Mouse (Mus musculus) embryonic stem cell, embryonic (primary cell): ENCODE data around the gene 2410004B18Rik.
"Not testable (repeated sequence)": the region's sequence is repeated elsewhere in the genome, so short reads cannot be mapped to it uniquely, and the experiment has no call there.

Experiments used
- CTCF ChIA-PET, 4 experiments: fragments of 300-600 bp in 2 of 4; fragments of 350-600 bp in 2 of 4; sonication (Branson Sonifier 250); formaldehyde crosslinking; loops; one replicate each; lab custom pipeline; 2022; ENCODE audit warnings: inconsistent platforms in 2 of 4; lab: Charles Lee
- POLR2A ChIA-PET, 4 experiments: fragments of 300-600 bp in 2 of 4; fragments of 350-600 bp in 2 of 4; sonication (Branson Sonifier 250); formaldehyde crosslinking; loops; one replicate each; lab custom pipeline; 2022; ENCODE audit warnings: antibody characterized with exemption in 4 of 4, inconsistent platforms in 1 of 4; lab: Charles Lee

2410004B18Rik gene

DNA sequence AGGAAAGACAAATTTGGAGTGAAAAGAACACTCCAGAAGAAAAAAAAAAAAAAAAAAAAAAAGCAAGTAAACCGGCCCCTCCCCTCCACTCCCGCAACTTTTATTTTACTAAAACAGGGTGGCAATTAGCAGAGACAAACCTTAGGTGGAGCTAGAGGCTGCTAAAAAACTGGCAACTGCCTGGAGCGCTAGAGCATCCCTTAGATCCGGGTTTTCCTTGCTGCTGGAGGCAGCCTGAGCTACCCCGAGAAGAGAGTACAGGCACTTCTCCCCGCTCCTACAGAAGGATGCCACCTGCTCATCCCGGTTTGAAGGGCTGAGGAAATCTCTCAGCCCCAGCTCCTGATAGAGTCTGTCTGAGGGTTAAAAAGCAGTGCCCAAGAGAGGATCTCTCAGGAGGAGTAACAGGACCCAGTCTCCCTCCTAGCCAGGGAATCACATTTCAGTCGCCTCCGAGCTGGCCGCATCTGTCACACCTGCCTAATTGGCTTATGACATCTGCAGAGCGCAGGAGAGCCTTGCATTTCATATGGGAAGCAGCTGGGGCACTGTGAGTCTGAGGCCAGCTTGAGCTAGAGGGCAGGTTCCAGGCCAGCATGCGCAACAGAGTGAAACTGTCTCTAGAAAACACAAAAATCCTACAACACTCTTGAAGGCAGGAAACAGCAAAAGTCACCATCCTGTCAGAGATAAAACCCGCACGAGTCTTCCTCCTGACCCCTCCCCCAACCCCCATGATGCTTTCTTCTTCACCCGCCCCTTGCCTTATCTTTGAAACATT lies 12.4 kb downstream of the 2410004B18Rik start:
- CTCF ChIA-PET = interaction anchor here (0.6 to 3.7 kb wide), 58 partner anchors 8 to 720 kb away, joined by 3 to 82 read pairs (median 4); partner anchors contain the start of gene 2410004B18Rik (in 4 of the 4)
- POLR2A ChIA-PET = interaction anchor here (0.6 to 2.0 kb wide), 25 partner anchors 8 to 966 kb away, joined by 3 to 11 read pairs (median 4); partner anchors contain the start of gene 2410004B18Rik (in 1 of the 4)

DNA sequence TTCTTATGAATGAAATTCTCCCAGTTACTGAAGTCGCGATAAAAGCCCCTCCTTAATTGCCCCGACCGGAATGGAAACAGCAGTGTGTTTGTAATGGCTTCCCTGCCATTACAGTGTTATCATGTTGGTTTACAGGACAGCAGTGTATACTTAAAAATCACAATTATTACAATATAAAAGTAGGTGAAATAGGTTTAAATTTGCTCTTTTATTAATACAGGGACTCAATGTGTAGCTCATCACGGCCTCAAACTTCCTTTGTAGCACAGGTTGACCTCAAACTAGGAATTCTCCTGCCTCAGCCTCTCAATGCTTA lies 13.0 kb downstream of the 2410004B18Rik start:
- POLR2A ChIA-PET = interaction anchor here in 2 of 4 experiments (1.2 to 2.0 kb wide), 10 partner anchors 9 to 230 kb away, joined by 3 to 11 read pairs (median 8); partner anchors contain the start of gene 2410004B18Rik (in 1 of the 2)
- CTCF ChIA-PET = interaction anchor here (1.1 to 3.7 kb wide), 19 partner anchors 9 to 234 kb away, joined by 3 to 82 read pairs (median 5); partner anchors contain the start of gene 2410004B18Rik (in 4 of the 4)

DNA sequence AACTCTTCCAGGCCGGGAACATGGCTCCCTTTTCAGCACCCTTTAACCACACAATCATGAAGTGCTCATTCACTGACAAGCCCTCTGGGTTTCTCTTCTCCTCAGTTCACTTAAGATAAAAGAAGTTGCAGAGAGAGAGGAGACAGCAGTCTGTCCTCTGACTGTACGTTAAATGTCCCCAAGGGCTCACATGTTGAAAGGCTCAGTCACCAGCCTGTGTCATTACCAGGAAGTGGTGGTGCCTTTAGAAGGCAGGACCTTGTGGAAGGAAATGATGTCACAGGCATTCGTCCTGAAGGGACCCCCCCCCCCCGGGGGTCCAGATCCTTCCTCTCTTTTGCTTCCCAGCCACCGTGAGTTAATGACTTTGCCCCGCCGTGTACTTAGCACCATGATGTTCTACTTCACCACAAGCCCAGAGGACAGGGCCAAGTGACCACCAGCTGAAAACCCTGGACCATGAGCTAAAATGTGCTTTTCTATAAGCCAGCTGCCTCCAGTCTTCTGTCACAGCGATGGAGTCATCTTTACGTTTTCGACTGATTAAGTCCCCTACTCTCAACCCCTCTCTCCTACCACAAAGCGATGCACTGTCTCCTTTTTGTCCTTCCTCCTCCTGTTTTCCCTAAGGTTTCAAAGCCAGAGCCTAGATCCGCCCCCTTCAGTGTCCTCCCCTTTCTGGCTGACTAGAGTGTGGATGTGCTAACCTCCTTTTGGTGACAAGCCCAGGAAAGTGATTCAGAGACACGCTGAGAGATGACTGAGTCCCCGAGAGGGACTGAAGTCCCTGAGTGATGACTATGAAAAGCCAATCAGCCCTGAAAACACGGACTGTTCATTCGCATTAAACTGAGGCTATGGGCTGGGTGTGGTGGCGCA lies 13.7 kb downstream of the 2410004B18Rik start:
- POLR2A ChIA-PET = interaction anchor here in 2 of 4 experiments (0.7 to 2.0 kb wide), 6 partner anchors 9 to 120 kb away, joined by 3 to 9 read pairs (median 3); no protein-coding TSS in a partner anchor

DNA sequence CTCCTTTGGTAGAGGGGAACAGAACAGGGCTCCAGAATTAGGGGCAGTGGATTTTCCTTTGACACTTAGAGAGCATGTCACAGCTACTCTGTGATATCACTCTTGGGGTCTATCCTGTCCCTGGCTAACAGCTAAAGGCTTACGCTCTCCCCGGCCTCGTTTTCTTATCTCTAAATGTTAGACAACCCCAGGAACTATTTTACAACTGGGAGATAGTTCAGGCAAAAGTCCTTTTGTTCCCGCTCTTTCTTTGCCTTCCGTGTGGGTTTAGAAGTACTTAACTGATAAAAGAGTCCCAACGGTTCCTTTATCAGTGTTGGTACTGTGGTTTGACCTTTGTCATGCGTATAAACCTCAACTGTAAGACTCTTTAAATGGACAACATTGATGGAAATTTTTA lies 15.1 kb downstream of the 2410004B18Rik start:
- CTCF ChIA-PET = interaction anchor here in 3 of 4 experiments (0.6 to 1.7 kb wide), 5 partner anchors 11 to 225 kb away, joined by 3 to 4 read pairs (median 3); no protein-coding TSS in a partner anchor

More for the DNA sequence above, 13.7 kb downstream of the 2410004B18Rik start:
- CTCF ChIA-PET = interaction anchor here (1.1 to 3.6 kb wide), 4 partner anchors 10 to 226 kb away, joined by 3 to 54 read pairs (median 18); no protein-coding TSS in a partner anchor

DNA sequence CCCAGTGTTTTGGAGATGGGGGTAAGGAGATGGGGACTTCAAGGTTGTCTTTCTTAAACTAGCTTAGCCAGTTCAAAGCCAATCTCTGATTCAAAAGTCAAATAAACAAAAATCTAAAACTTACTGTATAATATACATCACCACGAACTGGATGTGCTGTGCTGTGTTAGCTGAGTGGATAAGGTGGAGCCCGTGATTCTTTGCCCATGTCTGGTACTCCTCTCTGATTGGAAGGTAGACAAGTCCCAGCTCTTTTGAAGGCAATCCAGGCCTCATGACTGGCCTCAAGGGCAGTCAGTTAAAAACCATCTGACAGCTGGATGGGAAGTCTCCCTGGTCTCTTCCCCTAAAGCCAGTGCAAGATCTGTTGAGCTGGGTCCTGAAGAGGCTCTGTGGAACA lies 15.6 kb downstream of the 2410004B18Rik start:
- CTCF ChIA-PET = interaction anchor here in 3 of 4 experiments (0.7 to 1.7 kb wide), 4 partner anchors 11 to 225 kb away, joined by 3 to 4 read pairs (median 4); no protein-coding TSS in a partner anchor
- POLR2A ChIA-PET = interaction anchor here in 2 of 4 experiments (1.2 to 1.9 kb wide), 3 partner anchors 15 to 64 kb away, joined by 3 to 4 read pairs (median 3); partner anchors contain the start of gene 2410004B18Rik (in 1 of the 2)

More for the DNA sequence above, 15.1 kb downstream of the 2410004B18Rik start:
- POLR2A ChIA-PET = interaction anchor here in 2 of 4 experiments (1.2 to 1.9 kb wide), 5 partner anchors 12 to 64 kb away, joined by 3 to 4 read pairs (median 3); partner anchors contain the start of gene 2410004B18Rik (in 1 of the 2)

DNA sequence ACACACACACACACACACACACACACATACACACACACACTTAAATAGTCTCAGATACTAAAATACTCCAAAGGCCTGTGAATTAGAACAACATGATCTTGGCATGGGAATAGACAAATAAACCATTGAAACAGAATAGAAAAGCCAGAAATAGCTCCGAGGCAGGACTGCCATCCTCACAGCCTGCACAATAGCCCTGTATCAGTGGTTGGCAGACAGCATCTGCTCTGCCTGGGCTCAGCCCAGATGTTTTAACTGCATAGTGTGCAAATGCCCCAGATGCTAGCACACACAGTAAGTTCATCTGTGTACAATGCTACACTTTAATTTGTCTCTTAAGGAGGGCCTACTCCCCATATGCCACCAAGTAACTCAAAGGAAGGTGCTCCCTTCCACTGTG lies 22.0 kb downstream of the 2410004B18Rik start:
- POLR2A ChIA-PET = interaction anchor here in 1 of 4 experiments (0.6 to 1.4 kb wide), 4 partner anchors 8 to 88 kb away, joined by 3 read pairs; no protein-coding TSS in a partner anchor
- CTCF ChIA-PET = no interaction called here

DNA sequence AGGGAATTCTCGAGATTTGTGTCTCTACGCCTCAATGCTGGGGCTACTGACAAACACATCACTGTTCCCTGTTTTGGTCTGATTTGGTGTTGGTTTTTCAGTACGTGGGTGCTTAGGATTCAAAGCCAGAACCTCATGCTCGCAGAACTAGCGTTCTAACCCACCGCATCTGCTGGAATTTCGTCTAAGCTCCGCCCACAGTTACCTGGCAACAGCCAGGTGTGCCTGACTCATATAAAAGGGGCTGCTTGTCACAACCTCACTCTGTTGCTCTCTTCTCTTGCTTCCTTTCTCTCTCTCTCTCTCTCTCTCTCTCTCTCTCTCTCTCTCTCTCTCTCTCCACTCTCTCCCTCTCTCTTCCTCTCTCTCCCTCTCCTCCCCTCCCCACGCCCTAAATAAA lies 24.6 kb downstream of the 2410004B18Rik start:
- CTCF ChIA-PET = interaction anchor here in 3 of 4 experiments (0.6 to 2.8 kb wide), 5 partner anchors 12 to 224 kb away, joined by 4 to 8 read pairs (median 6); no protein-coding TSS in a partner anchor
- POLR2A ChIA-PET = interaction anchor here (0.7 to 2.9 kb wide), 8 partner anchors 9 to 70 kb away, joined by 3 to 23 read pairs (median 6); partner anchors contain the start of gene Syde2 (in 1 of the 4)

DNA sequence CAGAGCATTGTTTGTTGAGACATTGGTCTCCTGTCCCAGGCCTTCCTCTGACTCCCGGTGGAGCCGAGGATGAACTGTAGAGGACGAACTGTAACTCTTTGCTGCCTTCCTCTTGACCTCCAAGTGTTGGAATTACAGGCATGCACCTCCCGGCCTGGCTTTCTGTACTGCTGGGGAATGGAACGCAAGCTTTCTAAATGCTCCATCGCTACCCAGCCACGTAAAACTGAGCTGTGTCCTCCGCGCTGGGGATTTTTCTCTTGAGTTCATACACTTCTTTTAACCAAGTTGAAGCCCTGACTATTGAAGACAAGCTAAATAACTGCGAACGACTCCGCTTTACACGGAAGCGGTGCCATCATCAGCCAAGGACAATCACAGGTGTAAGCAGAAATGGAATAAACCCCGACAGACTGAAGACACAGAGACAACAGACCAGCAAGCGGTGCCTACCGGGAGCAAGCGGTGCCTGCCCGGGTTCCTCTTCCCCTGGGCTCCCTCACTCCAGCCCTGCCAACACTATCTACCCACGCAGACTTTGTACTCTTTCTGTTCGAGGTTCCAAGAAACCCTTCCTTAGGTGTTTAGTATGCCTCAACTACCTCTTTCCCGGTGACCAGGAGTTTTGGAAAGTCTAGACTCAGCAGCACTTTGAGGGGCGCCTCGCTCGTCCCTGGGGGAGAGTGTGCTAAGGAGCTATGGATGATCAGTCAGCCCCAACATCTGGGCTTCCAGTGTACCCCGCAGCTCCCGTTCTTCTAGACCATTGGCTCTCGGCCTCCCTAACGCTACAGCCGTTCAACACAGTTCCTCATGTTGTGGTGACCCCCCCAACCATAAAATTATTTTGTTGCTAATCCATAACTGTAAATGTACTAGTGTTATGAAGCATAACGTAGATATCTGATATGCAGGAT lies 25.5 kb downstream of the 2410004B18Rik start:
- ChIA-PET POLR2A (interaction anchor here in 3 of 4 experiments (0.7 to 5.0 kb wide), 19 partner anchors 8 to 231 kb away, joined by 3 to 23 read pairs (median 5); partner anchors contain the start of genes Syde2 (in 2 of the 3) and 2410004B18Rik (in 1 of the 3)), CTCF (interaction anchor here in 3 of 4 experiments (0.7 to 2.8 kb wide), 8 partner anchors 11 to 215 kb away, joined by 3 to 8 read pairs (median 4); partner anchors contain the start of gene 2410004B18Rik (in 1 of the 3))

DNA sequence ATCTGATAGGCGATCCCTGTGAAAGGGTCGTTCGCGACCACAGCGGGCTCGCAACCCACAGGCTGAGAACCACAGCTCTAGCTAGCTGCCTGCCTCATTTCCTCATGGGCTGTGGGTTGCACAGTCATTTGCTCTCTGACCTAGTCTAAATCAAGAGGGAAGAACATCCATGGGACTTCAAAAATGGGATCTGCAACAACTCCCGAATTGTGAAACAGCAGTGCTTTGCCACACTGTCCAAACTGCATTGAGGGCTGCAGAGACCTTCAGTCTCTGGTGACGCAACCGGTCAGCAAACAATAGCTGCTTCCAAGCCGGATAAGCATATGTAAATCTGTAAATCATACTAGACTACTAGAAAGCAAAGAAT lies 26.2 kb downstream of the 2410004B18Rik start:
- ChIA-PET CTCF (interaction anchor here in 3 of 4 experiments (0.6 to 2.8 kb wide), 8 partner anchors 12 to 894 kb away, joined by 3 to 8 read pairs (median 4); partner anchors contain the start of gene 2410004B18Rik (in 1 of the 3)), POLR2A (interaction anchor here in 3 of 4 experiments (0.9 to 5.0 kb wide), 16 partner anchors 9 to 314 kb away, joined by 3 to 23 read pairs (median 5); partner anchors contain the start of genes Syde2 (in 2 of the 3), 2410004B18Rik (in 1 of the 3) and Ccn1 (in 1 of the 3))

DNA sequence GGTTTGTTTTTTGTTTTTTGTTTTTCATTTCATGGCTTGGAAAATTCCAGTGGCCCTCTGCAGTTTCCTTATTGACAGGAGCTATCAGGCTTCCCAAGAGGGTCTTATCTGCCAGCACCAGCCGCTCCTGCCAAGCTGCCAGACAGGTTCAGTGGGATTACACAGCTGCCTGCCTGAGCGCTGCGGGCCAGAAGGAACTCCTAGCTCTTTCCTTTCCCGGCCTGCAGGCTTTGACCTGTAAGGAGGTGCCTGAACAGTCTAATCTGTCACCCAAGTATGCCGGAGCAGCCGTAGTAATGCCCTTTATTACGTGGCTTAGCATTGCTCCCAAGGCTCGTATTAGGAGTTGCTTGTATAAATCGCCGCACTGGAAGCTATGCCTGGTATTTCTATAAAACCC lies 26.7 kb downstream of the 2410004B18Rik start:
- POLR2A ChIA-PET = interaction anchor here in 3 of 4 experiments (0.6 to 5.0 kb wide), 16 partner anchors 9 to 314 kb away, joined by 3 to 23 read pairs (median 5); partner anchors contain the start of genes Syde2 (in 2 of the 3), 2410004B18Rik (in 1 of the 3) and Ccn1 (in 1 of the 3)
- CTCF ChIA-PET = interaction anchor here in 2 of 4 experiments (0.6 to 2.8 kb wide), 7 partner anchors 12 to 893 kb away, joined by 3 to 8 read pairs (median 4); partner anchors contain the start of gene 2410004B18Rik (in 1 of the 2)

DNA sequence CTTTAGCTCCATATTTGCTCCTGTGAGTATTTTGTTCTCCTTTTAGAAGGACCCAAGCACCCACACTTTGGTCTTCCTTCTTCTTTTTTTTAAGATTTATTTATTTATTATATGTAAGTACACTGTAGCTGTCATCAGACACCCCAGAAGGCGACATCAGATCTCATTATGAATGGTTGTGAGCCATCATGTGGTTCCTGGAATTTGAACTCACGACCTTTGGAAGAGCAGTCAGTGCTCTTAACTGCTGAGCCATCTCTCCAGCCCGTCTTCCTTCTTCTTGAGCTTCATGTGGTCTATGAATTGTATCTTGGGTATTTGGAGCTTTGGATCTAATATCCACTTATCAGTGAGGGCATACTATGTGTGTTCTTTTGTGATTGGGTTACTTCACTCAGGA lies 27.8 kb downstream of the 2410004B18Rik start:
- CTCF ChIA-PET = not testable (repeated sequence)
- POLR2A ChIA-PET = interaction anchor here in 2 of 4 experiments (0.8 to 5.0 kb wide), 5 partner anchors 13 to 38 kb away, joined by 3 to 23 read pairs (median 3); partner anchors contain the start of gene Syde2 (in 1 of the 2)

DNA sequence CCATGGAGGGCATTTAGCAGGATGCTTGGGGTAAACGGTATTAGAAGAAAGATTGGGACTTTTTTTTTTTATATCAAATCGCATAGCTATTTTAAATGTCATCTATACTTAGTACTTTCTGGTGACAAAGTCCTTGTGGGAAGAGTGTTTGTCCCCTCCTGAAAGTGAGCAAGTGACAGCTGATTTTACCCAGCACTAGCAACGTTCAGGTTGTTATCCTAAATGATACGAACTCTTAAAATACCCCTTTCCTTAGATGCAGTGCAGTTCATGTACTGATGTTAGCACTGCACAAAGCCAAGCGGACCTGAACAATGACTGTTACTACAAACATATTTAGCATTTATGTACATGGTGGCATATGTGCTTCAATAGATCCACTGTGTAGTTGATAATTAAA lies 29.0 kb downstream of the 2410004B18Rik start:
- ChIA-PET CTCF (interaction anchor here in 3 of 4 experiments (0.6 to 1.2 kb wide), 6 partner anchors 9 to 339 kb away, joined by 3 to 6 read pairs (median 3); no protein-coding TSS in a partner anchor), POLR2A (interaction anchor here in 3 of 4 experiments (0.6 to 5.0 kb wide), 6 partner anchors 12 to 98 kb away, joined by 3 to 23 read pairs (median 6); no protein-coding TSS in a partner anchor)

DNA sequence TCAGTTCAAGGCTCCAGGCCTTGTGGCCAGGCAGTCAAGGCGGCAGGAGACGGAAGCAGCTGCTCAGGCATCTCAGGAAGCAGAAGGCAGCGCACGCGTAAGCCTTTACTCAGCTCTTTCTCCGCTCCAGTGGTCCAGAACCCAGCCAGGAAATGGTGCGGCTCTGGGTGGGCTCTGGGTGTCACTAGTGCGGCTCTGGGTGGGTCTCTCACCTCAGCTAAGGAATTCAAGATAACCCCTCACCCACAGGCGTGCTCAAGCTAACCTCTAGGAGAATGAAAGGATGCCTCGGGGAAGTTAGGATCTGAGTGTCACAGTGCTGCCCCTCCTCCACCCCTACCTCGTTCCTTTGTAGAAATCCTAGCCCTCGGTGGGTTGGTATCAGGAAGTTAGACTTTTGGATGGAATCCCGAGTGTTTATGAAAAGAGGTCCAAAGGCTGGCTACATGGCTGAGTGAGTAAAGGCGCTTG lies 31.3 kb downstream of the 2410004B18Rik start:
- CTCF ChIA-PET = interaction anchor here in 2 of 4 experiments (0.7 to 0.9 kb wide), 3 partner anchors 18 to 317 kb away, joined by 3 to 5 read pairs (median 3); no protein-coding TSS in a partner anchor
- POLR2A ChIA-PET = interaction anchor here in 3 of 4 experiments (0.5 to 3.5 kb wide), 10 partner anchors 8 to 35 kb away, joined by 3 to 17 read pairs (median 3); partner anchors contain the start of genes 2410004B18Rik (in 1 of the 3) and Syde2 (in 1 of the 3)

DNA sequence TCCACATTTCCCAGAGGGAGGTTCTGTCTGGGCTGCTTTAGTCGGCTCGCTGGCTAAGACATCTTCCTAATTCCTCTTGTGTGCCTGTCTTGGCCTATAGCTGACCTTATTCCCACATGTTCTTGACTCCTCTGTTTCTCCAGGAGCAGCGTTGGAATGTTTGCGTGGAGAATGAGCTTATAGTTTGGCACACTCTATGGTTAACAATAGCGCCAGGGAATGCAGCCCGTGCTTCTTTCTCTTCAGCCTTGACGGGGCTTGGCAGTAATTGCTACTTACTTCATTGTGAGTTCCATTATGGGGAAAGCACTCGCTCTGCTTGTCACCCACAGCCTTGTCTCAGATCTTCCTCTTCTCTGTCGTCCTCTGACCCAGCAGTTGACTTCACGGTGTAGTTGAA lies 33.7 kb downstream of the 2410004B18Rik start:
- CTCF ChIA-PET = interaction anchor here in 1 of 4 experiments (1.5 kb wide), 1 partner anchor 9 kb away, joined by 3 read pairs; no protein-coding TSS in a partner anchor

DNA sequence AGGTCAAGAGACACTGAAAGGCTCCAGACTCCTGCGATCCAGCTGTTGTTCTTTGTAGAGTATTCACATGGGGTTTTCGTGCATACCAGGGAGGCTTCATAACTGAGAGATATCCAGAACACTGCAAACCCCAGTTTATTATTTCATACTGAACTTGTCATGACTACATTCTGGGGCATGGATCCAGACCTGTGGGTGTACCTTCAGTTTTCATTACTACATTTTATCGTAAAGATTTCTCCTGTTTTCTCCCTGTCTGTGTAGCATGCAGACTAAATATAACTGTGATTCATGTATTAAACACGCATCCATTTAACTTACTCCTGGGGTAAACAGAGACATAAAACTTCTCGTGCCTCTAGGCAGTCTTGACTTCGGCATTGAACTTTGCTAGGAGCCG lies 37.2 kb downstream of the 2410004B18Rik start:
- ChIA-PET CTCF (no interaction called here), POLR2A (no interaction called here)

More for the DNA sequence above, 33.7 kb downstream of the 2410004B18Rik start:
- POLR2A ChIA-PET = interaction anchor here in 1 of 4 experiments (0.9 to 3.5 kb wide), 5 partner anchors 9 to 16 kb away, joined by 3 to 17 read pairs (median 3); partner anchors contain the start of gene Syde2
